Mouse (Mus musculus): ENCODE data around the gene Fthl17e.
"Not testable (repeated sequence)": the region's sequence is repeated elsewhere in the genome, so short reads cannot be mapped to it uniquely, and the experiment has no call there.

The Fthl17e gene

GRCm38 (mm10) chrX:9033193-9033592 is at the start of gene Fthl17e:
Gene Fthl17e, plus strand, starts transcription at chrX:9033493.
- DNase-seq, result not testable (repeated sequence)

GRCm38 (mm10) chrX:8986655-8987054 is 46.6 kb upstream of the Fthl17e start, which contains the start of gene Fthl17d:
Gene Fthl17d, minus strand, starts transcription at chrX:8986755.
- not testable (repeated sequence) for DNase-seq

- DNase-seq, result no peak
Observed at GRCm38 (mm10) chrX:9016079-9016478, 17.2 kb upstream of the Fthl17e start.

GRCm38 (mm10) chrX:9019481-9019880 is 13.8 kb upstream of the Fthl17e start:
- DNase-seq, result no peak

GRCm38 (mm10) chrX:9041611-9042010 is 8.3 kb downstream of the Fthl17e start:
- peak; percentile 14 for DNase-seq

GRCm38 (mm10) chrX:9060952-9061351 is 27.7 kb downstream of the Fthl17e start:
- peak; percentile 37 for DNase-seq

GRCm38 (mm10) chrX:9062101-9062500 is 28.8 kb downstream of the Fthl17e start:
- no peak for DNase-seq

- not testable (repeated sequence) for DNase-seq
Observed at GRCm38 (mm10) chrX:9062715-9063114, 29.4 kb downstream of the Fthl17e start, which contains the start of gene Fthl17f. Gene Fthl17f, plus strand, starts transcription at chrX:9063015.

GRCm38 (mm10) chrX:9077699-9078098 is 44.4 kb downstream of the Fthl17e start:
- DNase-seq, result peak; percentile 75
